Mouse (Mus musculus): ENCODE data around the gene Rarg. TPM values are rescaled to one million over a fixed set of nuclear protein-coding genes. Genes with fewer than 3 reads are reported as not detected.

Rarg gene
- total and polyA plus RNA-seq, 3 experiments, result 0.39 to 5.8 TPM; not detected in 1

DNA sequence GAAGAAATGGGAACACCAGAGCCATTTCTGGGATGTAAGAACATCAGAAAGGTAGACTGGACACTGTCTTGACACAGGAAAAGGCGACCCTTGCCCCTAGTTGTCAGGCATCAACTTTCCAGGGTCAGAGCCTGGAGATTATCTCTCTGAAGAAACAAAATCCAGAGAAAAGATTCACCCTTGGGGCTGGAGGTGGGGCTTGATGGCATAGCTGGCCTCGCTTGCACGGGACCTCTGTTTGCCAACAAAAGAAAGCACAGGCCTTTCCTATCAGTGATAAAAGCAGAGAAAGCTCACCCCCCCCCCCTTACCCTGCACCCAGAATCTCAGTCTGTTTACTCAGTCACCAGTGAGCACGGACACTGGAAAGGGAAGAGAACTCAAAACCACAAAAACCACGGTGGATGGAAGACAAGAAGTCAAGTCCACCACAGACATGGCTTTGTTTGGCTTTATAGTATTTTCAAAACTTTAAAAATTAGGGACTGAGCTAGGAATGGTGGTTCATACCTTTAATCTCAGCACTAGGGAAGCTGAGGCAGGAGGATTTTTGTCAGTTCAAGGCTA lies 64.4 kb downstream of the Rarg start:
- peak; percentile 24 for DNase-seq (ENCODE audit: low read depth, low spot score)
- Histone ChIP-seq H3K4me1 (ENCODE audit: control insufficient read depth in 1 of 2, insufficient read depth in 2 of 2, low read length in 2 of 2) (peaks cover 11 to 20% of the 10 kb centered on the region in 2 experiments), H3K9ac (ENCODE audit: control insufficient read depth, low read depth, low read length, poor library complexity, severe bottlenecking) (no peak overlapping the region), H3K27ac (ENCODE audit: control insufficient read depth, low read depth, low read length) (no peak overlapping the region), H3K4me3 (ENCODE audit: control insufficient read depth in 1 of 2, insufficient read depth in 1 of 2, low read depth in 2 of 2, low read length in 2 of 2) (no peak overlapping the region), H3K27me3 (ENCODE audit: control insufficient read depth in 1 of 2, insufficient read depth in 2 of 2, low read length in 2 of 2) (no peaks in the 10 kb centered on the region), H3K36me3 (ENCODE audit: control insufficient read depth in 1 of 2, insufficient read depth in 2 of 2, low read length in 2 of 2) (peaks cover 0 to 13% of the 10 kb centered on the region in 2 experiments; a peak in 2 of 4 replicates), H3K79me2 (ENCODE audit: control insufficient read depth, insufficient read depth, low read length, poor library complexity) (no peaks in the 10 kb centered on the region), H3K9me3 (replicated peaks; ENCODE audit: insufficient read depth, low read length) (no peaks in the 10 kb centered on the region)
- TF ChIP-seq RCOR1 (IDR thresholded peaks at IDR 0.05; ENCODE audit: low read depth, low read length), result peak; percentile 47; the same call in 1 of the 2 replicates
- no peak for TF ChIP-seq NELFE (IDR thresholded peaks at IDR 0.05; ENCODE audit: low read depth, low read length)
- TF ChIP-seq USF1 (IDR thresholded peaks at IDR 0.05; ENCODE audit: low read depth, low read length), result no peak
- no peak for TF ChIP-seq ETS1 (IDR thresholded peaks at IDR 0.05; ENCODE audit: low read depth, low read length)

DNA sequence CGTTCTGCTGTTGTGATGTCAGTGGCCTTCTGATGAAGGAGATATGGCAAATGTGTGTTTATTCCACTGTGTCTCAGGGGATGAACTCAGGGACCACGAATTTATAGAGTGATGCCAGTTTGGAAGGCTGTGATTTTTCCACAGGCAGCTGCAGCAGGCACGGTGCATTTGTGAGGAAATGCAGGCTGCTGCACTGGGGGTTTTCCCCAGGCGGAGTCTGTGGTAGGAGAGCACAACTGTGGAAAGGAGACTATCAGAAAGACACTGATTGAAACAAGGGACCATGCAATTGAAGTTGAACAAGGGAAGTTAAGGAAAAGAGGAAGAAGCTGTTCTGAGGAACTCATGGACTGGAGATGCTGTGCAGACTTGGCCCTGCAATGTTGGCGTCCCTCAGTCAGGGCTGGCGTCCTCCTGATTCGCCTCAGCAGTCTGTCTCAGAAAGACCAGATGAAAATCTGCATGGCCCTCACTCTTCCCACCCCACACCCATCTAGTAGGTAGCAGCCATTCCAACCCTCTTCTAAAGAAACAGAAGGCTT lies 65.0 kb downstream of the Rarg start:
- H3K27ac ChIP-seq (ENCODE audit: control insufficient read depth, low read depth, low read length), result no peak overlapping the region
- H3K4me3 ChIP-seq (ENCODE audit: control insufficient read depth in 1 of 2, insufficient read depth in 1 of 2, low read depth in 2 of 2, low read length in 2 of 2), result no peak overlapping the region
- peak; percentile 51 for DNase-seq (ENCODE audit: low read depth, low spot score)
- no peaks in the 10 kb centered on the region for H3K79me2 ChIP-seq (ENCODE audit: control insufficient read depth, insufficient read depth, low read length, poor library complexity)
- peaks cover 11 to 20% of the 10 kb centered on the region in 2 experiments for H3K4me1 ChIP-seq (ENCODE audit: control insufficient read depth in 1 of 2, insufficient read depth in 2 of 2, low read length in 2 of 2)
- no peaks in the 10 kb centered on the region for H3K9me3 ChIP-seq (replicated peaks; ENCODE audit: insufficient read depth, low read length)
- peaks cover 0 to 13% of the 10 kb centered on the region in 2 experiments; a peak in 2 of 4 replicates for H3K36me3 ChIP-seq (ENCODE audit: control insufficient read depth in 1 of 2, insufficient read depth in 2 of 2, low read length in 2 of 2)
- H3K9ac ChIP-seq (ENCODE audit: control insufficient read depth, low read depth, low read length, poor library complexity, severe bottlenecking), result no peak overlapping the region
- TF ChIP-seq RCOR1 (IDR thresholded peaks at IDR 0.05; ENCODE audit: low read depth, low read length), result peak; percentile 37; the same call in 1 of the 2 replicates
- no peak for TF ChIP-seq MXI1 (IDR thresholded peaks at IDR 0.05; ENCODE audit: low read depth, low read length)
- TF ChIP-seq ZKSCAN1 (IDR thresholded peaks at IDR 0.05; ENCODE audit: low read depth, low read length), result no peak
- H3K27me3 ChIP-seq (ENCODE audit: control insufficient read depth in 1 of 2, insufficient read depth in 2 of 2, low read length in 2 of 2), result no peaks in the 10 kb centered on the region

DNA sequence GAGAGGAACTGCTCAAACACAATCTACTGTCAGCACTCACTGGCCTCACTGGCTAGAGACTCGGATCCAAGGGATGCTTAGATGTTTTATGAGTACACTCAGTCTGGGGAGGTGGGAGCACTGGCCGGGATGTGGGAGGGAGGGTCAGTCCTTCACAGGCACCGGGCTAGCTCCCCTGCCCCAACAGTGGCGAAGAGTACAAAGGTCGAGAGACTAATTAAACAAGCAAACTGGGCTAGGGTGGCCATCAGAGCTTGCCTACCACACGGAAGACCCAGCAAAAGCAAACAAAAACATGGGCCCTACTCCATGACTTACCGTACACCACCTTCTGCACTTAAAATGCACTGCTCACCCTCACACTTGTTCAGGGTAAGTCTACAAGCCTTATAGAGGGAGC lies 65.6 kb downstream of the Rarg start:
- Histone ChIP-seq H3K36me3 (ENCODE audit: control insufficient read depth in 1 of 2, insufficient read depth in 2 of 2, low read length in 2 of 2) (peaks cover 0 to 13% of the 10 kb centered on the region in 2 experiments; a peak in 2 of 4 replicates), H3K9me3 (replicated peaks; ENCODE audit: insufficient read depth, low read length) (no peaks in the 10 kb centered on the region), H3K27ac (ENCODE audit: control insufficient read depth, low read depth, low read length) (no peak overlapping the region), H3K79me2 (ENCODE audit: control insufficient read depth, insufficient read depth, low read length, poor library complexity) (no peaks in the 10 kb centered on the region), H3K4me1 (ENCODE audit: control insufficient read depth in 1 of 2, insufficient read depth in 2 of 2, low read length in 2 of 2) (peaks cover 11 to 20% of the 10 kb centered on the region in 2 experiments), H3K4me3 (ENCODE audit: control insufficient read depth in 1 of 2, insufficient read depth in 1 of 2, low read depth in 2 of 2, low read length in 2 of 2) (no peak overlapping the region), H3K27me3 (ENCODE audit: control insufficient read depth in 1 of 2, insufficient read depth in 2 of 2, low read length in 2 of 2) (no peaks in the 10 kb centered on the region), H3K9ac (ENCODE audit: control insufficient read depth, low read depth, low read length, poor library complexity, severe bottlenecking) (no peak overlapping the region)
- TF ChIP-seq MXI1 (IDR thresholded peaks at IDR 0.05; ENCODE audit: low read depth, low read length), result no peak
- TF ChIP-seq CHD1 (IDR thresholded peaks at IDR 0.05; ENCODE audit: low read depth, low read length), result no peak
- TF ChIP-seq BHLHE40 (IDR thresholded peaks at IDR 0.05; ENCODE audit: borderline replicate concordance, low read depth, low read length), result no peak
- no peak for TF ChIP-seq MAZ (IDR thresholded peaks at IDR 0.05; ENCODE audit: low read depth, low read length)
- no peak for TF ChIP-seq POLR2AphosphoS5 (IDR thresholded peaks at IDR 0.05; ENCODE audit: borderline replicate concordance, low read depth, low read length)
- TF ChIP-seq TCF12 (IDR thresholded peaks at IDR 0.05; ENCODE audit: low read depth, low read length), result no peak
- no peak for TF ChIP-seq MEF2A (IDR thresholded peaks at IDR 0.05; ENCODE audit: extremely low read depth, insufficient replicate concordance, low read depth, low read length, poor library complexity, severe bottlenecking)
- TF ChIP-seq USF1 (IDR thresholded peaks at IDR 0.05; ENCODE audit: low read depth, low read length), result no peak
- TF ChIP-seq JUND (IDR thresholded peaks at IDR 0.05; ENCODE audit: low read depth, low read length), result no peak
- no peak for TF ChIP-seq ETS1 (IDR thresholded peaks at IDR 0.05; ENCODE audit: low read depth, low read length)
- no peak for TF ChIP-seq NRF1 (IDR thresholded peaks at IDR 0.05; ENCODE audit: insufficient read depth, low read depth, low read length, poor library complexity, severe bottlenecking)
- TF ChIP-seq UBTF (IDR thresholded peaks at IDR 0.05; ENCODE audit: borderline replicate concordance, insufficient read depth, low read depth, low read length), result no peak
- TF ChIP-seq POLR2A (IDR thresholded peaks at IDR 0.05; ENCODE audit: control insufficient read depth in 1 of 2, insufficient read depth in 1 of 2, low read depth in 1 of 2, low read length in 2 of 2, poor library complexity in 1 of 2), result no peak
- TF ChIP-seq HCFC1 (IDR thresholded peaks at IDR 0.05; ENCODE audit: low read depth, low read length), result no peak
- no peak for TF ChIP-seq KAT2A (conservative IDR thresholded peaks at IDR 0.05; ENCODE audit: low read depth, low read length)
- TF ChIP-seq GATA1 (IDR thresholded peaks at IDR 0.05; ENCODE audit: low read depth, low read length), result no peak
- no peak for TF ChIP-seq MYC (IDR thresholded peaks at IDR 0.05; ENCODE audit: low read depth, low read length)
- no peak for TF ChIP-seq EP300 (IDR thresholded peaks at IDR 0.05; ENCODE audit: low read depth in 1 of 2, low read length in 2 of 2)
- TF ChIP-seq MAX (IDR thresholded peaks at IDR 0.05; ENCODE audit: low read length), result no peak
- no peak for TF ChIP-seq RAD21 (IDR thresholded peaks at IDR 0.05; ENCODE audit: low read depth, low read length)
- no peak for DNase-seq (ENCODE audit: low read depth, low spot score)

Measured in MEL (cell line).